Mouse (Mus musculus) embryonic facial prominence, embryonic 11.5 days (tissue): Measurements from ENCODE around the gene Nckap5. TPM values are rescaled to one million over a fixed set of nuclear protein-coding genes. Genes with fewer than 3 reads are reported as not detected.

ENCODE experiments used
- ATAC-seq: fragments of 200-750 bp; cut with Nextera tagmentation; replicated peaks from 2 replicates; pipeline ENCODE4 v1.8.0; 2017; ENCODE audit warnings: low read depth; ENCODE audit not compliant: insufficient number of reproducible peaks, low FRiP score, low TSS enrichment
- DNase-seq: peaks from one replicate; pipeline ENCODE4 v3.0.0-alpha.2; 2015; ENCODE audit warnings: low spot score
- H3K27ac ChIP-seq: fragments of 300-500 bp; sonication (generic); replicated peaks from 2 replicates; pipeline ENCODE4 v1.5.1; 2014; ENCODE audit warnings: mild to moderate bottlenecking, low read depth, low read length, control low read depth
- H3K27me3 ChIP-seq: fragments of 300-500 bp; sonication (generic); 2 replicates; pipeline ENCODE4 v1.6.1; 2014; ENCODE audit warnings: mild to moderate bottlenecking, low read length, moderate library complexity, mixed read lengths; ENCODE audit not compliant: control insufficient read depth, insufficient read depth
- H3K36me3 ChIP-seq: fragments of 300-500 bp; sonication (generic); replicated peaks from 2 replicates; pipeline ENCODE4 v1.6.1; 2014; ENCODE audit warnings: low read depth, mild to moderate bottlenecking, low read length, moderate library complexity, mixed read lengths; ENCODE audit not compliant: control insufficient read depth, insufficient read depth
- H3K4me1 ChIP-seq: fragments of 300-500 bp; sonication (generic); 2 replicates; pipeline ENCODE4 v1.6.1; 2014; ENCODE audit warnings: low read length, mixed read lengths; ENCODE audit not compliant: control insufficient read depth, insufficient read depth
- H3K4me2 ChIP-seq: fragments of 300-500 bp; sonication (generic); 2 replicates; pipeline ENCODE4 v1.6.1; 2014; ENCODE audit warnings: low read depth, mild to moderate bottlenecking, control low read depth, low read length, moderate library complexity
- H3K4me3 ChIP-seq: fragments of 300-500 bp; sonication (generic); 2 replicates; pipeline ENCODE4 v1.5.1; 2014; ENCODE audit warnings: low read depth, low read length, control low read depth
- H3K9ac ChIP-seq: fragments of 300-500 bp; sonication (generic); replicated peaks from 2 replicates; pipeline ENCODE4 v1.6.1; 2014; ENCODE audit warnings: mild to moderate bottlenecking, control low read depth, low read length
- H3K9me3 ChIP-seq: fragments of 300-500 bp; sonication (generic); replicated peaks from 2 replicates; pipeline ENCODE4 v1.6.1; 2016; ENCODE audit warnings: mild to moderate bottlenecking, low read length, inconsistent platforms, mixed read lengths; ENCODE audit not compliant: control insufficient read depth
- WGBS: fragments of 180-500 bp; shearing (Covaris S2); extraction: QIAGEN DNeasy Blood & Tissue Kit; methylation state at CpG from one replicate; pipeline ENCODE4 v1.1.7; 2014; 5-methylcytosine and 5-hydroxymethylcytosine counted together
- polyA plus RNA-seq: library from polyadenylated mRNA; unstranded; fragments of >200 nt; fragmentation: Nextera tagmentation; extraction: Ambion mirVana; gene quantifications from 2 replicates; pipeline ENCODE4 v1.2.1, GENCODE M21; 2014

The Nckap5 gene
- polyA plus RNA-seq, 1 experiment from 2014 or later, result 5.7 TPM

DNA sequence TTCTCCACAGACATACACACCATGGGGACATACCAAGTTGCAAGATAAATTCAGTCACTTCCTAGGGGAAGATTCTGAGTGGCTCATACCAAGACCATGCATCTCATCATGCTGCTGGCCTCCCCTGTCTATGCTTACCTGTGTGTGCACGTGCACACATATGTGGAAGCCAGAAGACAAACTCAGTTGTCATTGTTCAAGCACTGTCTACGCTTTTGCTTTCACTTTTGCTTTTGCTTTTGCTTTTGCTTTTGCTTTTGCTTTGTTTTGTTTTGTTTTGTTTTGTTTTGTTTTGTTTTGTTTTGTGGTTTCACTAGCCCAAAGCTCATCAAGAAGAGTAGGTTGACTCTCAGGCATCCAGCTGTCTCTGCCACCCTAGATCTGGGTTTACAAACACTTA lies 67.4 kb downstream of the Nckap5 start:
- Histone ChIP-seq H3K4me1 (no peaks in the 10 kb centered on the region), H3K4me3 (no peak overlapping the region), H3K4me2 (no peak overlapping the region), H3K36me3 (no peaks in the 10 kb centered on the region), H3K9me3 (no peaks in the 10 kb centered on the region), H3K9ac (no peak overlapping the region), H3K27ac (no peak overlapping the region), H3K27me3 (no peaks in the 10 kb centered on the region)
- ATAC-seq (no peak), DNase-seq (no peak)
- 83% methylated on average over 2 of the region's 2 CpGs for WGBS

- 61% methylated on average over 2 of the region's 2 CpGs for WGBS
- H3K27me3 ChIP-seq, result no peaks in the 10 kb centered on the region
- DNase-seq, result no peak
Measured at GRCm38 (mm10) chr1:126760386-126760785, 70.2 kb downstream of the Nckap5 start.

DNA sequence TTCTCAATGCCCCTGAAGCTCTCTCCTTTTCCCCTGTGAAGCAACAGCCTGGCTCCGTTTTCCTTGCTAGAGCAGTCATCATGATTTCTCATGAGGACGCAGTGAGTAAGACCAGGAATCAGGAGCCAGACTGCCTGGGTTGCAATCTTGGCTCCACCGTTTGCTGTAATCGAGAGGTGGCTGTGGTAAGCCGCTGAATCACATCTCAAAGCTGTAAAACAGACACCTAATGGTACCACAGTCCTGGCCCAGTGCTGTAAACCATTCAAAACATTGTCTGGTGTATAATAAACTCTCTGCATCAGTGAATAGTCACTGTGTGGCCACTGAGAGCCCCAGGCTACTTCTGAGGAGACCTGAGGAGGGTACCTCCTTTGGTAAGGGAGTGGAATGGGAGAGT lies 74.9 kb downstream of the Nckap5 start:
- ATAC-seq (no peak), DNase-seq (no peak)
- H3K9me3 ChIP-seq, result no peaks in the 10 kb centered on the region
- no peaks in the 10 kb centered on the region for H3K27me3 ChIP-seq
- no peak overlapping the region for H3K9ac ChIP-seq
- no peak overlapping the region for H3K4me2 ChIP-seq
- H3K27ac ChIP-seq, result no peak overlapping the region
- no peaks in the 10 kb centered on the region for H3K4me1 ChIP-seq
- no peak overlapping the region for H3K4me3 ChIP-seq
- 85% methylated on average over 5 of the region's 5 CpGs for WGBS
- no peaks in the 10 kb centered on the region for H3K36me3 ChIP-seq

More at GRCm38 (mm10) chr1:126760386-126760785, 70.2 kb downstream of the Nckap5 start:
- Histone ChIP-seq H3K36me3 (no peaks in the 10 kb centered on the region), H3K4me2 (no peak overlapping the region), H3K27ac (no peak overlapping the region), H3K4me3 (no peak overlapping the region), H3K9me3 (no peaks in the 10 kb centered on the region), H3K9ac (no peak overlapping the region), H3K4me1 (no peaks in the 10 kb centered on the region)
- ATAC-seq, result no peak

DNA sequence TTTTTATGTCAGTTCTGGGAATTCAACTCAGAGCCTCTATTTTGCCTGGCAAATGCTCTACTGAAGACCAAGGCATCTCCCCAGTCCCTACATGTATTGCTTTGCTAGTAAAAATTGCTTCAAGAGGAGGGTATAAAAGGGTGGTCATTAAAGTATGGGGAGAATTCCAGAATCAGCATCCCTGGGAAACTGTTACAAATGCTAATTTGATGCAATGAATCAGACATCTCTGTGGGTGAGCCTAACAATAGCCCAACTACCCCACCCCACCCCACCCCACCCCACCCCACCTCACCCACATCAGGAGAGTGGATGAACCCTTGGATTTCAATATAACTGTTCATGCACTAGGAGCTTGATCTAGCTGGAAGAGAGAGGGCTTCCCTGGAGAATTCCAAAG lies 77.0 kb downstream of the Nckap5 start:
- ATAC-seq (no peak), DNase-seq (no peak)
- no peak overlapping the region for H3K4me3 ChIP-seq
- H3K27ac ChIP-seq, result no peak overlapping the region
- H3K27me3 ChIP-seq, result no peaks in the 10 kb centered on the region
- H3K36me3 ChIP-seq, result no peaks in the 10 kb centered on the region
- H3K4me2 ChIP-seq, result no peak overlapping the region
- no peaks in the 10 kb centered on the region for H3K9me3 ChIP-seq
- no peak overlapping the region for H3K9ac ChIP-seq
- H3K4me1 ChIP-seq, result no peaks in the 10 kb centered on the region

- H3K4me3 ChIP-seq, result no peak overlapping the region
- no peak for DNase-seq
- no peaks in the 10 kb centered on the region for H3K36me3 ChIP-seq
- WGBS, result 79% methylated on average over 13 of the region's 13 CpGs
- H3K9me3 ChIP-seq, result no peaks in the 10 kb centered on the region
- H3K27me3 ChIP-seq, result no peaks in the 10 kb centered on the region
- no peaks in the 10 kb centered on the region for H3K4me1 ChIP-seq
- no peak for ATAC-seq
- H3K27ac ChIP-seq, result no peak overlapping the region
- no peak overlapping the region for H3K9ac ChIP-seq
- H3K4me2 ChIP-seq, result no peak overlapping the region
Measured at GRCm38 (mm10) chr1:126752247-126753037, 78.2 kb downstream of the Nckap5 start.

DNA sequence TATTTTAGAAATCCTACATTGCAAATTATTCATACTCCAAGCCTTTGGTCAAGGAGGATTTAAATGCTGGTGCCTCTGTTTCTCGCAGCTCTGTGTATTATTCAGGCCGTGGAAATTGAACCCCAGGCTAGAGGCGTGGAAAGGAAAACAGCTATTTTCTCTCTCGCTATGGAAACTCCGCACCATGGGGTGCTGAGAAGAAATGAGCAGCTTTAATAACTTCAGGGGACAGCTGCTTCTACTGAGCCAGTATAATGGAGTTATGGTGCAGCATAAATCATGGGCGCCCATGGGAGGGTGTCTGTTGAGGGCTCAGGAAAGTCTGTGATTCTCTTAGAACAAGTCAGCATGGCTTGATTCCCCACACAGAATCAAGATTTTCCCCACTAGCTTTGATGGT lies 79.5 kb downstream of the Nckap5 start:
- WGBS, result 70% methylated on average over 6 of the region's 6 CpGs
- Histone ChIP-seq H3K4me1 (no peaks in the 10 kb centered on the region), H3K36me3 (no peaks in the 10 kb centered on the region), H3K27ac (no peak overlapping the region), H3K9ac (no peak overlapping the region), H3K4me3 (no peak overlapping the region), H3K27me3 (no peaks in the 10 kb centered on the region), H3K9me3 (no peaks in the 10 kb centered on the region), H3K4me2 (no peak overlapping the region)
- DNase-seq (no peak), ATAC-seq (no peak)

DNA sequence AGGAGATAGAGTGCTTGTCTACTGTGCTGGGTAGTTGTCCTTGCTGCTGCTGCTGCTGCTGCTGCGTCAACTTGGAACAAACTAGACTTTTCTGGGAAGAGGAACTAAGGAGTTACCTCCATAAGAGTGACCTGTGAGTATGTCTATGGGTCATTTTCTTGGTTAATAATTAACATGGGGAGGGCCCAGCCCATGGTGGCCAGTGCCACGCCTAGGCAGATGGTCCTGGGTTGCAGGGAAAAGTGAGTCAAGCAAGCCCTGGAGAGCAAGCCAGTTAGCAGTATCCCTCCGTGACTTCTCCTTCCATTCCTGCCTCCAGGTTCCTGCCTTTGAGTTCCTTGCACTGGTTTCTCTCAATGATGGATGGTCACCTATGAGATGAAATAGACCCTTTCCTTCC lies 80.4 kb downstream of the Nckap5 start:
- no peak overlapping the region for H3K4me3 ChIP-seq
- no peak overlapping the region for H3K9ac ChIP-seq
- DNase-seq (no peak), ATAC-seq (no peak)
- H3K9me3 ChIP-seq, result no peaks in the 10 kb centered on the region
- no peak overlapping the region for H3K4me2 ChIP-seq
- no peaks in the 10 kb centered on the region for H3K4me1 ChIP-seq
- H3K27me3 ChIP-seq, result no peaks in the 10 kb centered on the region
- no peaks in the 10 kb centered on the region for H3K36me3 ChIP-seq
- H3K27ac ChIP-seq, result no peak overlapping the region
- WGBS, result 88% methylated on average over 3 of the region's 3 CpGs

GRCm38 (mm10) chr1:126747914-126748313 lies 82.7 kb downstream of the Nckap5 start:
- H3K4me3 ChIP-seq, result no peak overlapping the region
- H3K9ac ChIP-seq, result no peak overlapping the region
- no peak overlapping the region for H3K4me2 ChIP-seq
- no peaks in the 10 kb centered on the region for H3K36me3 ChIP-seq
- no peaks in the 10 kb centered on the region for H3K9me3 ChIP-seq
- H3K27me3 ChIP-seq, result no peaks in the 10 kb centered on the region
- H3K4me1 ChIP-seq, result no peaks in the 10 kb centered on the region
- no peak for DNase-seq
- no peak overlapping the region for H3K27ac ChIP-seq
- no peak for ATAC-seq
- WGBS, result 72% methylated on average over 4 of the region's 4 CpGs
